Mouse (Mus musculus): Measurements from ENCODE around the gene Timm13.
A peak's percentile ranks its signal among the peaks of the same experiment; 100 is the strongest.

The Timm13 gene

GRCm38 (mm10) chr10:80874035-80874434, 26.7 kb downstream of the Timm13 start:
- DNase-seq (ENCODE audit: extremely low read depth, insufficient read length, low spot score): no peak

GRCm38 (mm10) chr10:80871581-80871980, 29.2 kb downstream of the Timm13 start, which contains the start of gene Tmprss9:
Gene Tmprss9, plus strand, starts transcription at chr10:80871848.
- DNase-seq (ENCODE audit: extremely low read depth, insufficient read length, low spot score): no peak

DNA sequence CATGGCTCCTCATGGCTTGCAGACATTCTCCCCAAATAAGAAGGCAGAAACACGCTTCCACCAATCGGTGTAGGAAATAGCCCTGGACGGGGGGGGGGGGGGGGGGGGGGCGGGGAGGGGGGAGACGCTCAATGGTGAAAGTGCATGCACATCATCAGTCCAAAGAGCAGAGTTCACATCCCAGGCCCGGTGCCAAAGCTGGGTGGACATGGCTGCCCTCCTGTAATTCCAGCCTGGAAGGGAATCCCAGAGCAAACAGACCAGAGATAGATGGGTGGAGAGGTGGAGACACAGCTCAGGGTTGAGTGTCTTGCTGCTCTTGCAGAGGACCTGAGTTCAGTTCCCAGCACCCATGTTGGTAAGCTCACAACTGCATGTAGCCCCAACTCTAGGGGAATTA, 29.8 kb downstream of the Timm13 start:
- DNase-seq (ENCODE audit: extremely low read depth, insufficient read length, low spot score): no peak

GRCm38 (mm10) chr10:80864446-80864845, 36.3 kb downstream of the Timm13 start:
- DNase-seq (ENCODE audit: extremely low read depth, insufficient read length, low spot score): no peak

DNA sequence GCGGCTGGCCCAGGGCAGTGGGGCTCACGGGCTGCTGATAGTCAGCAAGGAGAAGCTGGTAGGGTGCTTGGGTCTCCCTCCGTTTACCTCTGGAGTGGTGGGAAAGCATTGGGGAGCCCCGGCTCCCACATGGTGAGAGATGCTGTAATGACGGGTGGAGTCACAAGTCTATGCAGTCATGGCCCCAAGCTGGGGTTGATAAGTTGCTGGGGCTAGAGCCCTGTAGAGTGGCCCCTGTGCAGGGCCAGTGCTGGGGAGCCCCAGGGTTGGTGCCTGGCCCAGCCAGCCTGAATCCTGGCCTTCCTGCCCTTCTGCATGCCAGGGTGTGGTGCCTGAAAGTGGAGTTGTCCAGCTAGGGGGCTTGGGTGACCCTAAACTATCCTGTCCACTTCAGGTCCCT, 38.5 kb downstream of the Timm13 start:
- no peak for DNase-seq (ENCODE audit: extremely low read depth, insufficient read length, low spot score)

DNA sequence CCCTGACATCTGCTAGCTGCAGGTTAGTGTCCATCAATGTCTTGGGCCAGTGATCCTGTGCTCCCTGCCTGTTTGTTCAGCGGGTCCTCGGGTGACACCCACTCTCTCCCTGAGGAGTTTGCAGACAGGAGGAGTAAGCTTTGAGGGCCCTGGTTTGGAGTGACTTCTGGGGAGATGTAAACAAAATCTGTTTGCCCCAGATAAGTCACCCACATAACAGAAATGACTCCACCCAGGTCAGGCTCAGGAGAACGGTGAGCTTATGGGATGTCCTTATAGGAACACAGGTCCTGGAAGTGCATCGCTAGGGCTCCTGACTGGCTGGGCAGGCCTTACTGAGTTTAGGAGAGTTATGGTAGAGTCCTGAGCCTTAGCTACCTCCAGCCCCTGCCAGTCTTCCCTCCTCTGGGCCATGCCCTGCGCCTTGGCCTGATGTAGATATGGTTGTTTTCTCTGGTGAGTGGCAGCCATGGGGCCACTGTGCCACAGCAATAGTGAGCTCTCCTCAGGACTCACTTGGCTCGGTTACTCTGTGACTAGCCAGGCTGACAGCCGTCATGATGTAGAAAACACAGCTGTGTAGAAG, 42.3 kb downstream of the Timm13 start:
- DNase-seq (ENCODE audit: extremely low read depth, insufficient read length, low spot score): no peak

DNA sequence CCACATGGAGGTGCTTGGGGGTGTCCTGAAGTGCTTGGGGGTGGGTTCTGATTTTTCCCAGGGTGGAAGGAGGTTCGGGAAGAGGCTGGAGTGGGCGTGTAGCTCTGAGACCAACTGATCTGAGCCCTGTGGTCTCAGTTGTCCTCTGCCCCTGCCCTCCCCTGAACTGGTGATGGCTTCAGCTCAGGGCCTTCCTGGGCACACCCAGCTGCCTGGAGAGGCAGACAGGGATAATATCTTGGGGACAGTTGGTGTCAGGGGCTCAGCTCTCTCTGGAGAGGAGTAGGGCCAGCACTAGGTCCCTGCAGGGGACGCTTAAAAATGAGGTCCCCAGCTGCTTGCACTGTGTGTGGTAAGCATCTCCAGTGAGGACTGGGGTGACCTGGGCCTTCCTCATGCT, 42.9 kb downstream of the Timm13 start:
- DNase-seq (ENCODE audit: extremely low read depth, insufficient read length, low spot score): no peak

GRCm38 (mm10) chr10:80857386-80857785, 43.4 kb downstream of the Timm13 start:
- DNase-seq (ENCODE audit: extremely low read depth, insufficient read length, low spot score): no peak

- DNase-seq (ENCODE audit: extremely low read depth, insufficient read length, low spot score): no peak
Observed at GRCm38 (mm10) chr10:80856908-80857307, 43.9 kb downstream of the Timm13 start.

- peak; percentile 70 for DNase-seq (ENCODE audit: extremely low read depth, insufficient read length, low spot score)
Observed at GRCm38 (mm10) chr10:80856267-80856666, 44.5 kb downstream of the Timm13 start.

DNA sequence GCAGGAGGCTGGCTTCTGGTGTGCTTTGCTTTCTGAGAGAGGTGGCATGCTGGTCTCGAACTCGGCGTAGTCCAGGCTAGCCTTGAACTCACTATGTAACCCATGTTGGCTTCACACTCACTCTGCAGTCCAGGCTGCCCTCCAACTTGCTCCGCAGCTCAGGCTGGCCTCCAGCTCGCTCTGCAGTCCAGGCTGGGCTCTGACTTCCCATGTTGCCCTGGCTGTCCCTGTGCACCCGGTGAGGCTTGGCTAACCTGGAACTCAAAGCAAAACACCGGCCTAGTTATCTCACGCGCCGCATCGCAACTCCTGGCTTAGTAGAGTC, 45.1 kb downstream of the Timm13 start:
- DNase-seq (ENCODE audit: extremely low read depth, insufficient read length, low spot score): no peak

DNA sequence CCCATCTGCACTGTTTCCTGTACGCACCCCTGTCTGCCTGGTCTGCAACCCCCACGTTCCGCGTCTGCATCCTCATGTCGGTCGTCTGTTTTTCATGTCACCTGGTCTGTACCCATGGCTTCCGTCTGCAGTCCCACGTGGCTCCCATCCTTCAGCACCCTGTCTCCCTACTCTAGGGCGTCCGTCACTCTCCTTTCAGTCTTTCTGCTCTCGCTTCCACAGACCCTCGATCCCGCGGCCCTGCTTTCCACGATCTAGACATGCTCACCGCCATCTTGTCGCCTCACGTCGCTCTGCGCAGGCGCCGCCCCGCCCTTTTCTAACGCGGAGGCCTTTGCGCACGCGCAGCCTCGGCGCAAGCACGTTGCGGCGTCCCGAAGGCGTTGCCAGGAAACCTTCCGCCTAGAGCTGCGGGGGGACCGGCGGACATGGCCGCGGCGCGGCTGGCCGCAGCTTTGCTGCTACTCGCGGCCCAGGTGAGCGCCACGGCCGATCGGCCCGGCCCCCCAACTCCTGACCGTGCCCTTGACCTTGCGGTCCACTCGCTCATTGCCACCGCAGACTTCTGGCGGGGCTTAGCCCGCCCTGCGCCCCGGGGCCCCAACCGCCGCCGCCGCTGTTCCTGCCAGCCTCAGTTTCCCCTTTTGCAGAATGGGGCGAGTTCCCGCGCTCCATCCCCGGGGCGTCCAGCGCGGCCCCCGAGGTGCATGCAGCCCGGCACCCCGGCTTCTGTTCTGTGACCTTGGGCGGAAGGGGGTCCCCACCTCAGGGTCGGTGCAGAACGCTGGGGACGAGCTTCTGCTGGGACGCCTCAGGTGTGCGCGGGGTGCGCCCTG, 45.6 kb downstream of the Timm13 start, which contains the start of the genes Lsm7 and Sppl2b:
TSS of gene Lsm7 (minus strand) at position 297 of the 836 bp plus-strand sequence.
TSS of gene Sppl2b (plus strand) at position 363 of the 836 bp plus-strand sequence.
- DNase-seq (ENCODE audit: extremely low read depth, insufficient read length, low spot score): peak; percentile 97

Measured in 3134 (cell line).